Mouse (Mus musculus) thymus, postnatal 0 days (tissue): ENCODE results near the gene Zfp157. TPM values are rescaled to one million over a fixed set of nuclear protein-coding genes. Genes with fewer than 3 reads are reported as not detected.
"Not testable (repeated sequence)": the region's sequence is repeated elsewhere in the genome, so short reads cannot be mapped to it uniquely, and the experiment has no call there.

Experiments
- DNase-seq: peaks from one replicate; pipeline ENCODE4 v3.0.0-alpha.2; 2015; ENCODE audit warnings: low spot score
- polyA plus RNA-seq: library from polyadenylated mRNA; unstranded; fragments of >200 nt; fragmentation: Nextera tagmentation; extraction: Ambion mirVana; gene quantifications from 2 replicates; pipeline ENCODE4 v1.2.1, GENCODE M21; 2015

The Zfp157 gene
- polyA plus RNA-seq: 19.2 and 22.6 TPM in 2 replicates

- DNase-seq: peak; percentile 92
These were observed at the start of gene Zfp157 for GRCm38 (mm10) chr5:138441286-138442194. Gene Zfp157 (plus strand): TSS chr5:138441468.

- no peak for DNase-seq
These were observed 43.4 kb upstream of the Zfp157 start for GRCm38 (mm10) chr5:138397795-138398337.

GRCm38 (mm10) chr5:138400431-138400830, 40.8 kb upstream of the Zfp157 start:
- not testable (repeated sequence) for DNase-seq

GRCm38 (mm10) chr5:138458371-138458770, 17.1 kb downstream of the Zfp157 start:
- DNase-seq: no peak

GRCm38 (mm10) chr5:138459107-138459506, 17.8 kb downstream of the Zfp157 start:
- DNase-seq: no peak

- DNase-seq: peak; percentile 70
These were observed 32.3 kb downstream of the Zfp157 start for GRCm38 (mm10) chr5:138473601-138474000.

GRCm38 (mm10) chr5:138504548-138504947, 63.3 kb downstream of the Zfp157 start:
- DNase-seq: not testable (repeated sequence)

Other genes starting within 250 kb of the Zfp157 start
- 10.2 and 10.8 TPM in 2 replicates for gene Mblac1, start 247.2 kb upstream of the Zfp157 start, polyA plus RNA-seq
- gene Nxpe5, start 215.6 kb upstream of the Zfp157 start, polyA plus RNA-seq: 0.36 and 0.44 TPM in 2 replicates
- 83.9 and 88.4 TPM in 2 replicates for gene Lamtor4, start 186.0 kb upstream of the Zfp157 start, polyA plus RNA-seq
- 5.7 and 7.6 TPM in 2 replicates for gene BC037034, start 177.4 kb upstream of the Zfp157 start, polyA plus RNA-seq
- gene Gal3st4, start 168.6 kb upstream of the Zfp157 start, polyA plus RNA-seq: 1.8 and 2.4 TPM in 2 replicates
- 0.04 TPM in 1 of 2 replicates, not detected in the other for gene Gm43720, start 161.5 kb upstream of the Zfp157 start, polyA plus RNA-seq
- 3.1 and 4.1 TPM in 2 replicates for gene Gpc2, start 161.5 kb upstream of the Zfp157 start, polyA plus RNA-seq
- 2.3 and 3.2 TPM in 2 replicates for gene Stag3, start 161.2 kb upstream of the Zfp157 start, polyA plus RNA-seq
- gene Pvrig, start 99.5 kb upstream of the Zfp157 start, polyA plus RNA-seq: 0.38 and 1.0 TPM in 2 replicates
- gene 1700123K08Rik, start 123.2 kb downstream of the Zfp157 start, polyA plus RNA-seq: not detected in 2 replicates
- 63.2 and 66.1 TPM in 2 replicates for gene Zfp68, start 178.3 kb downstream of the Zfp157 start, polyA plus RNA-seq
- 7.0 and 9.2 TPM in 2 replicates for gene A430033K04Rik, start 181.4 kb downstream of the Zfp157 start, polyA plus RNA-seq